Mouse (Mus musculus): ENCODE results near the gene H2al1e. TPM values are rescaled to one million over a fixed set of nuclear protein-coding genes. Genes with fewer than 3 reads are reported as not detected.
"Not testable (repeated sequence)": the region's sequence is repeated elsewhere in the genome, so short reads cannot be mapped to it uniquely, and the experiment has no call there.

The H2al1e gene
- polyA plus RNA-seq, 1 experiment, result not detected

- Histone ChIP-seq H3K36me3 (ENCODE audit: control insufficient read depth, insufficient read depth, low read length) (no peaks in the 10 kb centered on the region), H3K4me1 (replicated peaks; ENCODE audit: control insufficient read depth, insufficient read depth, low read length) (no peaks in the 10 kb centered on the region), H3K27me3 (ENCODE audit: control insufficient read depth, insufficient read depth, low read length) (no peaks in the 10 kb centered on the region), H3K27ac (ENCODE audit: control insufficient read depth, insufficient read depth, low read length) (no peak overlapping the region), H3K4me3 (ENCODE audit: control insufficient read depth, insufficient read depth, low read length) (no peak overlapping the region)
- TF ChIP-seq POLR2A (IDR thresholded peaks at IDR 0.05; ENCODE audit: control insufficient read depth, extremely low read depth, insufficient read depth, low read length, poor library complexity) (no peak), CTCF (IDR thresholded peaks at IDR 0.05; ENCODE audit: borderline replicate concordance, control insufficient read depth, extremely low read depth, insufficient read depth, low read length, poor library complexity) (no peak)
- 88% methylated on average over 13 of the region's 14 CpGs for WGBS
- no peak for DNase-seq
Measured at GRCm38 (mm10) chrX:11288306-11288882, 23.3 kb upstream of the H2al1e start.

GRCm38 (mm10) chrX:11289244-11289643 is 22.5 kb upstream of the H2al1e start:
- 72% methylated on average over 4 of the region's 4 CpGs for WGBS
- Histone ChIP-seq H3K36me3 (ENCODE audit: control insufficient read depth, insufficient read depth, low read length) (no peaks in the 10 kb centered on the region), H3K4me3 (ENCODE audit: control insufficient read depth, insufficient read depth, low read length) (no peak overlapping the region), H3K27me3 (ENCODE audit: control insufficient read depth, insufficient read depth, low read length) (no peaks in the 10 kb centered on the region), H3K4me1 (replicated peaks; ENCODE audit: control insufficient read depth, insufficient read depth, low read length) (no peaks in the 10 kb centered on the region), H3K27ac (ENCODE audit: control insufficient read depth, insufficient read depth, low read length) (no peak overlapping the region)
- no peak for DNase-seq
- TF ChIP-seq CTCF (IDR thresholded peaks at IDR 0.05; ENCODE audit: borderline replicate concordance, control insufficient read depth, extremely low read depth, insufficient read depth, low read length, poor library complexity), result no peak
- TF ChIP-seq POLR2A (IDR thresholded peaks at IDR 0.05; ENCODE audit: control insufficient read depth, extremely low read depth, insufficient read depth, low read length, poor library complexity), result no peak

GRCm38 (mm10) chrX:11298957-11299356 is 12.8 kb upstream of the H2al1e start, which contains the start of gene H2al1a:
H2al1a (plus strand) TSS chrX:11299257.
- no CpG with 5 or more reads among the region's 3 CpGs for WGBS
- H3K4me1 ChIP-seq (replicated peaks; ENCODE audit: control insufficient read depth, insufficient read depth, low read length); H3K27me3 ChIP-seq (ENCODE audit: control insufficient read depth, insufficient read depth, low read length); H3K36me3 ChIP-seq (ENCODE audit: control insufficient read depth, insufficient read depth, low read length); H3K27ac ChIP-seq (ENCODE audit: control insufficient read depth, insufficient read depth, low read length); DNase-seq; H3K4me3 ChIP-seq (ENCODE audit: control insufficient read depth, insufficient read depth, low read length): not testable (repeated sequence)

- not testable (repeated sequence) for H3K27ac ChIP-seq (ENCODE audit: control insufficient read depth, insufficient read depth, low read length); DNase-seq; H3K4me1 ChIP-seq (replicated peaks; ENCODE audit: control insufficient read depth, insufficient read depth, low read length); H3K27me3 ChIP-seq (ENCODE audit: control insufficient read depth, insufficient read depth, low read length); H3K4me3 ChIP-seq (ENCODE audit: control insufficient read depth, insufficient read depth, low read length); H3K36me3 ChIP-seq (ENCODE audit: control insufficient read depth, insufficient read depth, low read length)
- 88% methylated on average over 1 of the region's 3 CpGs for WGBS
Measured at GRCm38 (mm10) chrX:11302132-11302531, 9.6 kb upstream of the H2al1e start, which contains the start of gene H2al1b. H2al1b (plus strand) TSS chrX:11302432.

- H3K36me3 ChIP-seq (ENCODE audit: control insufficient read depth, insufficient read depth, low read length); H3K4me3 ChIP-seq (ENCODE audit: control insufficient read depth, insufficient read depth, low read length); DNase-seq; H3K27ac ChIP-seq (ENCODE audit: control insufficient read depth, insufficient read depth, low read length); H3K4me1 ChIP-seq (replicated peaks; ENCODE audit: control insufficient read depth, insufficient read depth, low read length); H3K27me3 ChIP-seq (ENCODE audit: control insufficient read depth, insufficient read depth, low read length): not testable (repeated sequence)
- 100% methylated on average over 1 of the region's 6 CpGs for WGBS
Measured at GRCm38 (mm10) chrX:11305355-11305754, 6.4 kb upstream of the H2al1e start, which contains the start of gene H2al1c. H2al1c (plus strand) TSS chrX:11305655.

GRCm38 (mm10) chrX:11308524-11308923 is 3.2 kb upstream of the H2al1e start, which contains the start of gene H2al1d:
H2al1d (plus strand) TSS chrX:11308824.
- H3K4me3 ChIP-seq (ENCODE audit: control insufficient read depth, insufficient read depth, low read length); H3K4me1 ChIP-seq (replicated peaks; ENCODE audit: control insufficient read depth, insufficient read depth, low read length); DNase-seq; H3K27me3 ChIP-seq (ENCODE audit: control insufficient read depth, insufficient read depth, low read length); H3K27ac ChIP-seq (ENCODE audit: control insufficient read depth, insufficient read depth, low read length); H3K36me3 ChIP-seq (ENCODE audit: control insufficient read depth, insufficient read depth, low read length): not testable (repeated sequence)
- no CpG with 5 or more reads among the region's 6 CpGs for WGBS

GRCm38 (mm10) chrX:11314858-11315257 is 3.1 kb downstream of the H2al1e start, which contains the start of gene H2al1f:
H2al1f (plus strand) TSS chrX:11315158.
- not testable (repeated sequence) for H3K36me3 ChIP-seq (ENCODE audit: control insufficient read depth, insufficient read depth, low read length); H3K4me3 ChIP-seq (ENCODE audit: control insufficient read depth, insufficient read depth, low read length); H3K27ac ChIP-seq (ENCODE audit: control insufficient read depth, insufficient read depth, low read length); DNase-seq; H3K4me1 ChIP-seq (replicated peaks; ENCODE audit: control insufficient read depth, insufficient read depth, low read length); H3K27me3 ChIP-seq (ENCODE audit: control insufficient read depth, insufficient read depth, low read length)
- WGBS, result no CpG with 5 or more reads among the region's 6 CpGs

- not testable (repeated sequence) for H3K4me3 ChIP-seq (ENCODE audit: control insufficient read depth, insufficient read depth, low read length); H3K27ac ChIP-seq (ENCODE audit: control insufficient read depth, insufficient read depth, low read length); H3K27me3 ChIP-seq (ENCODE audit: control insufficient read depth, insufficient read depth, low read length); H3K36me3 ChIP-seq (ENCODE audit: control insufficient read depth, insufficient read depth, low read length); DNase-seq; H3K4me1 ChIP-seq (replicated peaks; ENCODE audit: control insufficient read depth, insufficient read depth, low read length)
- no CpG with 5 or more reads among the region's 3 CpGs for WGBS
Measured at GRCm38 (mm10) chrX:11317956-11318355, 6.2 kb downstream of the H2al1e start, which contains the start of gene H2al1g. H2al1g (plus strand) TSS chrX:11318256.

GRCm38 (mm10) chrX:11321192-11321591 is 9.5 kb downstream of the H2al1e start, which contains the start of gene H2al1h:
H2al1h (plus strand) TSS chrX:11321492.
- not testable (repeated sequence) for H3K4me1 ChIP-seq (replicated peaks; ENCODE audit: control insufficient read depth, insufficient read depth, low read length); H3K27ac ChIP-seq (ENCODE audit: control insufficient read depth, insufficient read depth, low read length); DNase-seq; H3K36me3 ChIP-seq (ENCODE audit: control insufficient read depth, insufficient read depth, low read length); H3K4me3 ChIP-seq (ENCODE audit: control insufficient read depth, insufficient read depth, low read length); H3K27me3 ChIP-seq (ENCODE audit: control insufficient read depth, insufficient read depth, low read length)
- WGBS, result no CpG with 5 or more reads among the region's 6 CpGs

- H3K36me3 ChIP-seq (ENCODE audit: control insufficient read depth, insufficient read depth, low read length); H3K27me3 ChIP-seq (ENCODE audit: control insufficient read depth, insufficient read depth, low read length); H3K4me1 ChIP-seq (replicated peaks; ENCODE audit: control insufficient read depth, insufficient read depth, low read length); H3K27ac ChIP-seq (ENCODE audit: control insufficient read depth, insufficient read depth, low read length); DNase-seq; H3K4me3 ChIP-seq (ENCODE audit: control insufficient read depth, insufficient read depth, low read length): not testable (repeated sequence)
- no CpG with 5 or more reads among the region's 5 CpGs for WGBS
Measured at GRCm38 (mm10) chrX:11324359-11324758, 12.6 kb downstream of the H2al1e start, which contains the start of gene H2al1i. H2al1i (plus strand) TSS chrX:11324659.
